8 mouse cellular contexts compared by ENCODE assay signal in genomic region chr12:40223082-40223619, GRCm38 (mm10). TPM values are rescaled to one million over a fixed set of nuclear protein-coding genes. Genes with fewer than 3 reads are reported as not detected.
DNase-seq lines count a peak whose midpoint lies in the region; ATAC-seq and TF ChIP-seq lines count a peak whose summit lies in the region.

No protein-coding gene starts in this region.

- under 1% methylated on average over 47 of the region's 47 CpGs for WGBS in heart, embryonic 11.5 days (ENCODE audit: insufficient replicate concordance)
- WGBS in kidney, embryonic 16.5 days, result under 1% methylated on average over 47 of the region's 47 CpGs
- under 1% methylated on average over 47 of the region's 47 CpGs for WGBS in liver, adult 2 months

- peak; percentile 94 for ATAC-seq in erythroblast, adult 5-6 weeks (replicated peaks; ENCODE audit: low FRiP score, poor library complexity, severe bottlenecking)
- peak; percentile 98 for ATAC-seq in heart, embryonic 11.5 days (replicated peaks; ENCODE audit: insufficient number of reproducible peaks, low FRiP score, low TSS enrichment)
- peak; percentile 99 for ATAC-seq in kidney, embryonic 16.5 days (ENCODE audit: low FRiP score, low TSS enrichment)

- H3ac ChIP-seq in myocyte (ENCODE audit: control insufficient read depth, insufficient read length), result peak overlapping the region; percentile 56

- peaks cover 5% of the 10 kb centered on the region; the same call in 1 of the 2 replicates for H3K79me2 ChIP-seq in liver, adult 2 months (ENCODE audit: control insufficient read depth, insufficient read depth, low read length)
- H3K79me2 ChIP-seq in myocyte (ENCODE audit: control insufficient read depth, insufficient read depth), result peaks cover 41% of the 10 kb centered on the region

- peak overlapping the region; percentile 99 for H3K27ac ChIP-seq in heart, embryonic 11.5 days (ENCODE audit: low read depth, low read length)
- H3K27ac ChIP-seq in kidney, embryonic 16.5 days (ENCODE audit: low read length), result peak overlapping the region; percentile 95
- peak overlapping the region; percentile 94 for H3K27ac ChIP-seq in liver, adult 2 months (replicated peaks; ENCODE audit: insufficient read depth, low read depth, low read length)

- no peaks in the 10 kb centered on the region for H3K36me3 ChIP-seq in heart, embryonic 11.5 days (ENCODE audit: control insufficient read depth, insufficient read depth, low read length)
- no peaks in the 10 kb centered on the region for H3K36me3 ChIP-seq in kidney, embryonic 16.5 days (ENCODE audit: insufficient read depth, low read length)
- no peaks in the 10 kb centered on the region for H3K36me3 ChIP-seq in liver, adult 2 months (ENCODE audit: control insufficient read depth, insufficient read depth, low read length)
- H3K36me3 ChIP-seq in myocyte (ENCODE audit: control insufficient read depth, insufficient read depth), result no peaks in the 10 kb centered on the region
- no peaks in the 10 kb centered on the region for H3K36me3 ChIP-seq in splenic B cell, adult 2 months (ENCODE audit: control insufficient read depth, insufficient read depth, low read length, poor library complexity, severe bottlenecking)

- H3K9ac ChIP-seq in heart, embryonic 11.5 days (ENCODE audit: low read depth, low read length), result peak overlapping the region; percentile 98
- H3K9ac ChIP-seq in kidney, embryonic 16.5 days (replicated peaks; ENCODE audit: low read length), result peak overlapping the region; percentile 94
- peak overlapping the region; percentile 92 for H3K9ac ChIP-seq in liver, adult 2 months (ENCODE audit: low read depth, low read length)

- peak; percentile 99 for DNase-seq in B cell, adult 2 months
- DNase-seq in brain, adult 2 months (ENCODE audit: low read depth, low spot score), result peak; percentile 100
- peak; percentile 96 for DNase-seq in liver, adult 2 months (ENCODE audit: extremely low read depth, low read depth, low spot score)
- peak; percentile 99 for DNase-seq in splenic B cell, adult 2 months (ENCODE audit: low read depth, low spot score)

- TF ChIP-seq POLR2A in liver, adult 2 months (IDR thresholded peaks at IDR 0.05; ENCODE audit: extremely low read depth, insufficient read depth, low read length), result peak; percentile 100
- peak; percentile 92 for TF ChIP-seq POLR2A in myocyte (IDR thresholded peaks at IDR 0.05; ENCODE audit: insufficient read length, low read depth)

- H3K9me3 ChIP-seq in heart, embryonic 11.5 days (replicated peaks; ENCODE audit: control insufficient read depth, low read length), result no peaks in the 10 kb centered on the region
- no peaks in the 10 kb centered on the region for H3K9me3 ChIP-seq in kidney, embryonic 16.5 days (ENCODE audit: low read length)

- peak overlapping the region; percentile 77 for H3K4me2 ChIP-seq in heart, embryonic 11.5 days
- peak overlapping the region; percentile 72 for H3K4me2 ChIP-seq in kidney, embryonic 16.5 days (replicated peaks; ENCODE audit: low read depth, low read length)
- peak overlapping the region; percentile 83 for H3K4me2 ChIP-seq in myocyte (ENCODE audit: low read depth)

- H3K4me3 ChIP-seq in heart, embryonic 11.5 days (ENCODE audit: low read depth, low read length), result peak overlapping the region; percentile 99
- H3K4me3 ChIP-seq in kidney, embryonic 16.5 days (ENCODE audit: low read length), result peak overlapping the region; percentile 86
- H3K4me3 ChIP-seq in liver, adult 2 months (ENCODE audit: insufficient read depth, low read depth, low read length), result peak overlapping the region; percentile 79
- peak overlapping the region; percentile 85 for H3K4me3 ChIP-seq in myocyte

- TF ChIP-seq CTCF in liver, adult 2 months (IDR thresholded peaks at IDR 0.05; ENCODE audit: low read depth, low read length), result no peak

- H3K27me3 ChIP-seq in heart, embryonic 11.5 days (ENCODE audit: control insufficient read depth, insufficient read depth, low read length), result no peaks in the 10 kb centered on the region
- H3K27me3 ChIP-seq in kidney, embryonic 16.5 days (ENCODE audit: insufficient read depth, low read length), result no peaks in the 10 kb centered on the region
- H3K27me3 ChIP-seq in liver, adult 2 months (ENCODE audit: control insufficient read depth, insufficient read depth, low read length), result no peaks in the 10 kb centered on the region
- H3K27me3 ChIP-seq in myocyte (ENCODE audit: control insufficient read depth, insufficient read depth, insufficient read length), result no peaks in the 10 kb centered on the region
- no peaks in the 10 kb centered on the region for H3K27me3 ChIP-seq in splenic B cell, adult 2 months (ENCODE audit: control insufficient read depth, insufficient read depth, low read length, poor library complexity, severe bottlenecking)

- peaks cover 13% of the 10 kb centered on the region for H3K4me1 ChIP-seq in heart, embryonic 11.5 days (ENCODE audit: control insufficient read depth, insufficient read depth, low read length)
- peaks cover 16% of the 10 kb centered on the region for H3K4me1 ChIP-seq in kidney, embryonic 16.5 days (ENCODE audit: insufficient read depth, low read length)
- peaks cover 7% of the 10 kb centered on the region for H3K4me1 ChIP-seq in liver, adult 2 months (ENCODE audit: control insufficient read depth, insufficient read depth, low read length)

TF ChIP-seq in myocyte, 11 proteins besides CTCF, POLR2A, EP300 and RAD21:
- TF ChIP-seq REST (IDR thresholded peaks at IDR 0.05; ENCODE audit: insufficient read depth, insufficient read length) (no peak), MAX (IDR thresholded peaks at IDR 0.05; ENCODE audit: low read depth) (no peak), MYOD1 (IDR thresholded peaks at IDR 0.05; ENCODE audit: control insufficient read depth in 1 of 3, insufficient read length in 2 of 3, low read depth in 2 of 3) (no peak), POLR2AphosphoS2 (IDR thresholded peaks at IDR 0.05; ENCODE audit: insufficient read length, low read depth) (peak; percentile 99), E2F4 (IDR thresholded peaks at IDR 0.05; ENCODE audit: insufficient read depth) (peak; percentile 37), SRF (IDR thresholded peaks at IDR 0.05; ENCODE audit: control insufficient read depth, insufficient read length, low read depth) (peak; percentile 79), TCF3 (IDR thresholded peaks at IDR 0.05; ENCODE audit: insufficient read length, low read depth) (no peak), CEBPB (IDR thresholded peaks at IDR 0.05; ENCODE audit: insufficient read depth, poor library complexity, severe bottlenecking) (no peak), TCF12 (IDR thresholded peaks at IDR 0.05; ENCODE audit: insufficient read depth, poor library complexity, severe bottlenecking) (no peak), MYOG (IDR thresholded peaks at IDR 0.05; ENCODE audit: control insufficient read depth in 1 of 3, insufficient read depth in 1 of 3, insufficient read length in 2 of 3, low read depth in 2 of 3) (peak in 1 of 3 experiments; percentile 3), USF1 (IDR thresholded peaks at IDR 0.05; ENCODE audit: low read depth) (no peak)

RNA-seq across cellular contexts. Expression of gene Lsmem1, which starts 23.9 kb away (rescaled TPM):
- not detected in 2 replicates for total RNA-seq in erythroblast, adult 5-6 weeks (2015; ENCODE audit: low replicate concordance)
- not detected in 2 replicates for total RNA-seq in erythroblast, adult 5-6 weeks (2017; ENCODE audit: low replicate concordance)
- polyA plus RNA-seq in heart, embryonic 11.5 days (2014; fragmentation: Nextera tagmentation; extraction: Ambion mirVana), result 21.4 and 23.9 TPM in 2 replicates
- polyA plus RNA-seq in kidney, embryonic 16.5 days (2015; fragmentation: Nextera tagmentation; extraction: Ambion mirVana), result 0.21 and 0.23 TPM in 2 replicates
- total RNA-seq in liver, adult 2 months (2014; rRNA removed), result not detected in 2 replicates
- polyA plus RNA-seq in liver, adult 2 months (2012; rRNA removed), result not detected in 2 replicates
- 0.22 TPM for polyA plus RNA-seq in myocyte (2012; fragmentation: generic; extraction: Trizol)

RNA-seq across cellular contexts. Expression of gene Ifrd1, which starts 25.2 kb away (rescaled TPM):
- 11.7 and 90.9 TPM in 2 replicates for total RNA-seq in erythroblast, adult 5-6 weeks (2015; ENCODE audit: low replicate concordance)
- total RNA-seq in erythroblast, adult 5-6 weeks (2017; ENCODE audit: low replicate concordance), result 15.4 and 19.7 TPM in 2 replicates
- polyA plus RNA-seq in heart, embryonic 11.5 days (2014; fragmentation: Nextera tagmentation; extraction: Ambion mirVana), result 93.6 and 103 TPM in 2 replicates
- polyA plus RNA-seq in kidney, embryonic 16.5 days (2015; fragmentation: Nextera tagmentation; extraction: Ambion mirVana), result 88.7 and 103 TPM in 2 replicates
- total RNA-seq in liver, adult 2 months (2014; rRNA removed), result 17.6 and 24.3 TPM in 2 replicates
- polyA plus RNA-seq in liver, adult 2 months (2012; rRNA removed), result 3.9 and 4.8 TPM in 2 replicates
- polyA plus RNA-seq in myocyte (2012; fragmentation: generic; extraction: Trizol), result 84.7 TPM

Comparison
In these comparisons a context has a peak if more than half of its experiments do, and no peak if none do; other contexts are left out.
1. Peak in every context shown above with its lines: DNase-seq, ATAC-seq, H3K4me3 ChIP-seq and H3K27ac ChIP-seq.
2. RNA of gene Lsmem1, which starts 23.9 kb away (polyA plus RNA-seq): 21.4 to 23.9 TPM in heart, embryonic 11.5 days; 0.22 TPM in myocyte (single experiment), 0.21 to 0.23 TPM in kidney, embryonic 16.5 days and not detected in liver, adult 2 months; every median in the first group is over 10 times any median in the second.
3. RNA of gene Ifrd1, which starts 25.2 kb away (polyA plus RNA-seq): 93.6 to 103 TPM in heart, embryonic 11.5 days, 88.7 to 103 TPM in kidney, embryonic 16.5 days and 84.7 TPM in myocyte (single experiment); 3.9 to 4.8 TPM in liver, adult 2 months; every median in the first group is over 10 times any median in the second.